Mouse (Mus musculus) C2C12 (cell line): ENCODE results near the gene St6galnac6. TPM values are rescaled to one million over a fixed set of nuclear protein-coding genes. Genes with fewer than 3 reads are reported as not detected.

Experiments
- H3K27me3 ChIP-seq: one replicate; pipeline ENCODE4 v1.6.1; 2011; ENCODE audit not compliant: control insufficient read depth, insufficient read depth, insufficient read length
- H3K36me3 ChIP-seq: one replicate; pipeline ENCODE4 v1.6.1; 2011; ENCODE audit not compliant: control insufficient read depth, insufficient read depth
- H3K4me3 ChIP-seq: one replicate; pipeline ENCODE4 v1.5.1; 2011; ENCODE audit warnings: mild to moderate bottlenecking, control low read depth; ENCODE audit not compliant: poor library complexity, insufficient read depth, severe bottlenecking
- H3K79me2 ChIP-seq: one replicate; pipeline ENCODE4 v1.6.1; 2011; ENCODE audit not compliant: control insufficient read depth, insufficient read depth
- H3K79me3 ChIP-seq: one replicate; pipeline ENCODE4 v1.6.1; 2011; ENCODE audit warnings: low read depth, control low read depth
- H3ac ChIP-seq: one replicate; pipeline ENCODE3; 2011; ENCODE audit warnings: low read depth; ENCODE audit not compliant: control insufficient read depth, insufficient read length
- CEBPB ChIP-seq: IDR thresholded peaks from one replicate; pipeline ENCODE4 v1.6.1; 2011; ENCODE audit warnings: low read depth, mild to moderate bottlenecking, control low read depth, moderate library complexity
- CTCF ChIP-seq: IDR thresholded peaks from one replicate; pipeline ENCODE4 v1.5.1; 2011; ENCODE audit not compliant: control insufficient read depth, insufficient read depth, insufficient read length
- FOSL1 ChIP-seq: IDR thresholded peaks from one replicate; pipeline ENCODE4 v1.8.0; 2011; ENCODE audit warnings: mild to moderate bottlenecking, low read length; ENCODE audit not compliant: poor library complexity, insufficient read depth, severe bottlenecking
- MAX ChIP-seq: IDR thresholded peaks from one replicate; pipeline ENCODE4 v1.6.1; 2011; ENCODE audit warnings: mild to moderate bottlenecking, control low read depth
- MYOD1 ChIP-seq: IDR thresholded peaks from one replicate; pipeline ENCODE4 v1.6.1; 2011; ENCODE audit warnings: low read depth; ENCODE audit not compliant: control insufficient read depth, insufficient read length
- MYOG ChIP-seq: IDR thresholded peaks from one replicate; pipeline ENCODE4 v1.6.1; 2011; ENCODE audit not compliant: control insufficient read depth, insufficient read length; ENCODE audit errors: extremely low read depth
- USF1 ChIP-seq: IDR thresholded peaks from one replicate; pipeline ENCODE4 v1.6.1; 2011; ENCODE audit warnings: low read depth, mild to moderate bottlenecking, control low read depth, moderate library complexity
- polyA plus RNA-seq: library from polyadenylated mRNA; unstranded; fragments of >200 nt; fragmentation: generic; extraction: Trizol; gene quantifications from one replicate; pipeline ENCODE4 v1.2.1, GENCODE M21; 2012; ENCODE audit warnings: missing spikeins

The St6galnac6 gene
- polyA plus RNA-seq, 1 experiment, result 59.1 TPM

- Histone ChIP-seq H3K79me3 (peaks cover 4% of the 10 kb centered on the region), H3ac (no peak overlapping the region), H3K4me3 (no peak overlapping the region), H3K36me3 (peaks cover 52% of the 10 kb centered on the region), H3K27me3 (no peaks in the 10 kb centered on the region), H3K79me2 (peaks cover 19% of the 10 kb centered on the region)
- no peak for TF ChIP-seq MAX
- no peak for TF ChIP-seq FOSL1
- no peak for TF ChIP-seq MYOG
- TF ChIP-seq USF1, result no peak
- TF ChIP-seq MYOD1, result no peak
- no peak for TF ChIP-seq CTCF
- TF ChIP-seq CEBPB, result no peak
Observed at GRCm38 (mm10) chr2:32636617-32637016, 37.1 kb downstream of the St6galnac6 start.

GRCm38 (mm10) chr2:32637778-32638281 lies 38.3 kb downstream of the St6galnac6 start:
- H3K4me3 ChIP-seq, result no peak overlapping the region

GRCm38 (mm10) chr2:32639632-32640031 lies 40.1 kb downstream of the St6galnac6 start:
- H3K36me3 ChIP-seq, result peaks cover 24% of the 10 kb centered on the region
- H3K79me3 ChIP-seq, result no peaks in the 10 kb centered on the region
- no peak overlapping the region for H3ac ChIP-seq
- H3K27me3 ChIP-seq, result no peaks in the 10 kb centered on the region
- TF ChIP-seq MAX (no peak), CTCF (no peak), CEBPB (no peak), MYOD1 (no peak), MYOG (no peak), USF1 (no peak), FOSL1 (no peak)
- no peaks in the 10 kb centered on the region for H3K79me2 ChIP-seq
- H3K4me3 ChIP-seq, result no peak overlapping the region

More at GRCm38 (mm10) chr2:32637778-32638281, 38.3 kb downstream of the St6galnac6 start:
- TF ChIP-seq MYOD1 (no peak), CEBPB (no peak), CTCF (no peak), FOSL1 (no peak), USF1 (no peak), MYOG (no peak), MAX (no peak)
- H3K36me3 ChIP-seq, result peaks cover 42% of the 10 kb centered on the region
- peaks cover 7% of the 10 kb centered on the region for H3K79me2 ChIP-seq
- peaks cover under 1% of the 10 kb centered on the region for H3K79me3 ChIP-seq
- no peak overlapping the region for H3ac ChIP-seq
- H3K27me3 ChIP-seq, result no peaks in the 10 kb centered on the region

GRCm38 (mm10) chr2:32640550-32641051 lies 41.1 kb downstream of the St6galnac6 start:
- no peak overlapping the region for H3ac ChIP-seq
- H3K79me2 ChIP-seq, result no peaks in the 10 kb centered on the region
- TF ChIP-seq MAX (no peak), FOSL1 (no peak), CTCF (no peak), MYOD1 (no peak), CEBPB (no peak), USF1 (no peak), MYOG (no peak)
- no peak overlapping the region for H3K4me3 ChIP-seq
- no peaks in the 10 kb centered on the region for H3K79me3 ChIP-seq
- no peaks in the 10 kb centered on the region for H3K27me3 ChIP-seq
- H3K36me3 ChIP-seq, result peaks cover 15% of the 10 kb centered on the region

- no peaks in the 10 kb centered on the region for H3K27me3 ChIP-seq
- no peak overlapping the region for H3ac ChIP-seq
- no peak overlapping the region for H3K4me3 ChIP-seq
- H3K79me2 ChIP-seq, result no peaks in the 10 kb centered on the region
- H3K36me3 ChIP-seq, result peaks cover 4% of the 10 kb centered on the region
- no peaks in the 10 kb centered on the region for H3K79me3 ChIP-seq
- TF ChIP-seq CEBPB (no peak), USF1 (no peak), MYOG (no peak), FOSL1 (no peak), MAX (no peak), CTCF (no peak), MYOD1 (no peak)
Observed at GRCm38 (mm10) chr2:32641810-32642209, 42.3 kb downstream of the St6galnac6 start.

- H3ac ChIP-seq, result no peak overlapping the region
- H3K79me2 ChIP-seq, result no peaks in the 10 kb centered on the region
- no peak for TF ChIP-seq CTCF
- no peak for TF ChIP-seq CEBPB
- no peak for TF ChIP-seq FOSL1
- TF ChIP-seq USF1, result no peak
- TF ChIP-seq MAX, result no peak
- H3K4me3 ChIP-seq, result no peak overlapping the region
- H3K79me3 ChIP-seq, result no peaks in the 10 kb centered on the region
- no peaks in the 10 kb centered on the region for H3K36me3 ChIP-seq
- no peaks in the 10 kb centered on the region for H3K27me3 ChIP-seq
Observed at GRCm38 (mm10) chr2:32642813-32643212, 43.3 kb downstream of the St6galnac6 start.
